Mouse (Mus musculus) midbrain, embryonic 11.5 days (tissue): Measurements from ENCODE around the gene Bbs2. TPM values are rescaled to one million over a fixed set of nuclear protein-coding genes. Genes with fewer than 3 reads are reported as not detected.

ENCODE experiments used
- ATAC-seq: fragments of 200-750 bp; cut with Nextera tagmentation; 2 replicates; pipeline ENCODE4 v1.8.0; 2017; ENCODE audit warnings: moderate TSS enrichment, moderate library complexity; ENCODE audit not compliant: low FRiP score
- DNase-seq: peaks from one replicate; pipeline ENCODE4 v3.0.0; 2015; ENCODE audit warnings: low spot score; ENCODE audit errors: missing footprints
- H3K27ac ChIP-seq: fragments of 300-500 bp; sonication (generic); 2 replicates; pipeline ENCODE4 v1.5.1; 2014; ENCODE audit warnings: low read depth, low read length
- H3K27me3 ChIP-seq: fragments of 300-500 bp; sonication (generic); 2 replicates; pipeline ENCODE4 v1.6.1; 2014; ENCODE audit warnings: mild to moderate bottlenecking, low read length, moderate library complexity, mixed read lengths; ENCODE audit not compliant: control insufficient read depth, insufficient read depth
- H3K36me3 ChIP-seq: fragments of 300-500 bp; sonication (generic); 2 replicates; pipeline ENCODE4 v1.6.1; 2014; ENCODE audit warnings: mild to moderate bottlenecking, low read length, moderate library complexity, mixed read lengths; ENCODE audit not compliant: control insufficient read depth, insufficient read depth
- H3K4me1 ChIP-seq: fragments of 300-500 bp; sonication (generic); 2 replicates; pipeline ENCODE4 v1.6.1; 2014; ENCODE audit warnings: low read length; ENCODE audit not compliant: control insufficient read depth, insufficient read depth
- H3K4me2 ChIP-seq: fragments of 300-500 bp; sonication (generic); 2 replicates; pipeline ENCODE4 v1.6.1; 2014; ENCODE audit warnings: mild to moderate bottlenecking, moderate library complexity
- H3K4me3 ChIP-seq: fragments of 300-500 bp; sonication (generic); 2 replicates; pipeline ENCODE4 v1.5.1; 2014; ENCODE audit warnings: low read depth, low read length
- H3K9ac ChIP-seq: fragments of 300-500 bp; sonication (generic); 2 replicates; pipeline ENCODE4 v1.6.1; 2014; ENCODE audit warnings: low read length
- H3K9me3 ChIP-seq: fragments of 300-500 bp; sonication (generic); 2 replicates; pipeline ENCODE4 v1.6.1; 2016; ENCODE audit warnings: low read length; ENCODE audit not compliant: control insufficient read depth
- WGBS: fragments of 180-500 bp; shearing (Covaris S2); extraction: QIAGEN DNeasy Blood & Tissue Kit; methylation state at CpG from one replicate; pipeline ENCODE4 v1.1.7; 2014; 5-methylcytosine and 5-hydroxymethylcytosine counted together
- polyA plus RNA-seq: library from polyadenylated mRNA; unstranded; fragments of >200 nt; fragmentation: Nextera tagmentation; extraction: Ambion mirVana; gene quantifications from 2 replicates; pipeline ENCODE4 v1.2.1, GENCODE M21; 2014

The Bbs2 gene
- polyA plus RNA-seq, 1 experiment from 2014 or later = 21.3 TPM

- H3K9me3 ChIP-seq = no peaks in the 10 kb centered on the region
- H3K9ac ChIP-seq = no peak overlapping the region
- H3K4me2 ChIP-seq = no peak overlapping the region
- DNase-seq = no peak
- H3K27ac ChIP-seq = no peak overlapping the region
- H3K4me3 ChIP-seq = no peak overlapping the region
- no peaks in the 10 kb centered on the region for H3K27me3 ChIP-seq
- no peaks in the 10 kb centered on the region for H3K4me1 ChIP-seq
- WGBS = 70% methylated on average over 6 of the region's 6 CpGs
- ATAC-seq = no peak
- no peaks in the 10 kb centered on the region for H3K36me3 ChIP-seq
Measured at GRCm38 (mm10) chr8:94129133-94129789, 30.5 kb upstream of the Bbs2 start.

GRCm38 (mm10) chr8:94127711-94128110 is 29.0 kb upstream of the Bbs2 start:
- no peak for ATAC-seq
- Histone ChIP-seq H3K27ac (no peak overlapping the region), H3K27me3 (no peaks in the 10 kb centered on the region)

GRCm38 (mm10) chr8:94122711-94123468 is 24.2 kb upstream of the Bbs2 start:
- 57% methylated on average over 8 of the region's 8 CpGs for WGBS
- no peak overlapping the region for H3K4me2 ChIP-seq
- no peak overlapping the region for H3K9ac ChIP-seq
- H3K9me3 ChIP-seq = no peaks in the 10 kb centered on the region
- ATAC-seq (no peak), DNase-seq (no peak)
- no peaks in the 10 kb centered on the region for H3K36me3 ChIP-seq
- H3K27ac ChIP-seq = no peak overlapping the region
- no peaks in the 10 kb centered on the region for H3K27me3 ChIP-seq
- H3K4me3 ChIP-seq = no peak overlapping the region
- H3K4me1 ChIP-seq = peaks cover 12% of the 10 kb centered on the region

More at GRCm38 (mm10) chr8:94127711-94128110, 29.0 kb upstream of the Bbs2 start:
- no peak for DNase-seq
- WGBS = 76% methylated on average over 6 of the region's 6 CpGs
- H3K9me3 ChIP-seq = no peaks in the 10 kb centered on the region
- H3K9ac ChIP-seq = no peak overlapping the region
- H3K4me3 ChIP-seq = no peak overlapping the region
- no peaks in the 10 kb centered on the region for H3K36me3 ChIP-seq
- H3K4me2 ChIP-seq = no peak overlapping the region
- no peaks in the 10 kb centered on the region for H3K4me1 ChIP-seq

GRCm38 (mm10) chr8:94121625-94122024 is 22.9 kb upstream of the Bbs2 start:
- H3K4me1 ChIP-seq = peaks cover 12% of the 10 kb centered on the region
- no peak for DNase-seq
- WGBS = 86% methylated on average over 9 of the region's 9 CpGs

GRCm38 (mm10) chr8:94118776-94119430 is 20.2 kb upstream of the Bbs2 start:
- peak overlapping the region; percentile 43 for H3K9ac ChIP-seq
- H3K36me3 ChIP-seq = no peaks in the 10 kb centered on the region
- H3K4me1 ChIP-seq = peaks cover 12% of the 10 kb centered on the region
- H3K9me3 ChIP-seq = no peaks in the 10 kb centered on the region
- no peak overlapping the region for H3K4me3 ChIP-seq
- peak; percentile 94 for DNase-seq
- peak overlapping the region; percentile 27 for H3K4me2 ChIP-seq
- peak; percentile 90 for ATAC-seq
- 2% methylated on average over 6 of the region's 6 CpGs for WGBS
- H3K27me3 ChIP-seq = no peaks in the 10 kb centered on the region
- H3K27ac ChIP-seq = peak overlapping the region; percentile 83

More at GRCm38 (mm10) chr8:94121625-94122024, 22.9 kb upstream of the Bbs2 start:
- Histone ChIP-seq H3K27me3 (no peaks in the 10 kb centered on the region), H3K4me2 (no peak overlapping the region), H3K4me3 (no peak overlapping the region), H3K36me3 (no peaks in the 10 kb centered on the region), H3K27ac (no peak overlapping the region), H3K9me3 (no peaks in the 10 kb centered on the region), H3K9ac (no peak overlapping the region)
- ATAC-seq = no peak

GRCm38 (mm10) chr8:94113972-94114371 is 15.2 kb upstream of the Bbs2 start:
- 87% methylated on average over 2 of the region's 2 CpGs for WGBS
- ATAC-seq (no peak), DNase-seq (no peak)

GRCm38 (mm10) chr8:94113435-94113834 is 14.7 kb upstream of the Bbs2 start:
- no peaks in the 10 kb centered on the region for H3K27me3 ChIP-seq
- 65% methylated on average over 1 of the region's 1 CpGs for WGBS
- H3K4me3 ChIP-seq = no peak overlapping the region
- no peaks in the 10 kb centered on the region for H3K36me3 ChIP-seq
- H3K9ac ChIP-seq = no peak overlapping the region
- no peak overlapping the region for H3K4me2 ChIP-seq
- H3K9me3 ChIP-seq = no peaks in the 10 kb centered on the region
- DNase-seq (no peak), ATAC-seq (no peak)
- peaks cover 2% of the 10 kb centered on the region; the same call in 1 of the 2 replicates for H3K4me1 ChIP-seq
- no peak overlapping the region for H3K27ac ChIP-seq

More at GRCm38 (mm10) chr8:94113972-94114371, 15.2 kb upstream of the Bbs2 start:
- Histone ChIP-seq H3K4me1 (peaks cover 8% of the 10 kb centered on the region), H3K27ac (no peak overlapping the region), H3K4me3 (no peak overlapping the region), H3K9ac (no peak overlapping the region), H3K27me3 (no peaks in the 10 kb centered on the region), H3K9me3 (no peaks in the 10 kb centered on the region), H3K36me3 (no peaks in the 10 kb centered on the region), H3K4me2 (no peak overlapping the region)

- no peak for ATAC-seq
- H3K9ac ChIP-seq = no peak overlapping the region
- no peak overlapping the region for H3K4me3 ChIP-seq
- no peak overlapping the region for H3K27ac ChIP-seq
- no peak overlapping the region for H3K4me2 ChIP-seq
- no peaks in the 10 kb centered on the region for H3K9me3 ChIP-seq
- no peak for DNase-seq
- WGBS = 79% methylated on average over 6 of the region's 6 CpGs
- no peaks in the 10 kb centered on the region for H3K36me3 ChIP-seq
- no peaks in the 10 kb centered on the region for H3K4me1 ChIP-seq
- no peaks in the 10 kb centered on the region for H3K27me3 ChIP-seq
Measured at GRCm38 (mm10) chr8:94110526-94111177, 11.9 kb upstream of the Bbs2 start.
